Mouse (Mus musculus): Measurements from ENCODE around the gene Six3. TPM values are rescaled to one million over a fixed set of nuclear protein-coding genes. Genes with fewer than 3 reads are reported as not detected.

The Six3 gene
- polyA plus RNA-seq, 1 experiment from 2014 or later, result 0.06 TPM

DNA sequence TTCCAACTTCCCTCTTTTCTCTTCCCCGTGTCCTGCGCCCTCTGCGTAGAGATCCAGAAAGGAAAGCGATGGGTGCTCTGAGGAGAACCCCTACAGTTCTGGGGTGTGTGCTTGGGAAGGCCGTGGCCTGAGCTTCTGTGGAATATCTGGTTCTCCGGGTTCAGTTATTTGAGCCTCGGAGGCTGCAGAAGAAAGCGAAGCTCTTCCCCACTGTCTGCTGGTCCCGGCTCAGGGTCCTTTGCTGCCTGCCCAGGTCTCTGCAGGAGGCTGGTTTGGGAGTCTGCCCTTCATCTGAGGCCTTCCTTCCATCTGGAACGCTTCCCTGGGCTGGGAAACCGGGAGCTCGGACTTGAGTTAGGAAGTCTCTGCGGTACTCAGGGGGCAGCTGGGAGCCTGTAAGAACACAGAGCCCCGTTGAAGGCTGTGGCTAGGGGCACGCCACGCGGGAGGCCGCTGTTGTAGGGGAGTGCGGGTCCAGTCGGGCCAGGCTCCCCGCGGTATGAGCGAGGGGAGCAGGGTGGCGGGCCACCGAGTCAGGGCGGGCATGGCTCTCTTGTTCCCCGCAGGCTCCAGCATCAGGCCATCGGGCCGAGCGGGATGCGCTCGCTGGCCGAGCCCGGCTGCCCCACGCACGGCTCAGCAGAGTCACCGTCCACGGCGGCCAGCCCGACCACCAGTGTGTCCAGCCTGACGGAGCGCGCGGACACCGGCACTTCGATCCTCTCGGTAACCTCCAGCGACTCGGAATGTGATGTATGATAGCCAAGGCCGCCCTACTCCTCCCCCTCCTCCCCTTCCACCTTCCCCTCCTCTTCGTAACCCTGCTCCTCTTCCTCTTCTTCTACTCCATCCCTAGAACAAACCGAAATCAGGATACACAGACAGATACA, 10.0 kb downstream of the Six3 start:
- H3K4me3 ChIP-seq, result peak overlapping the region; percentile 36

DNA sequence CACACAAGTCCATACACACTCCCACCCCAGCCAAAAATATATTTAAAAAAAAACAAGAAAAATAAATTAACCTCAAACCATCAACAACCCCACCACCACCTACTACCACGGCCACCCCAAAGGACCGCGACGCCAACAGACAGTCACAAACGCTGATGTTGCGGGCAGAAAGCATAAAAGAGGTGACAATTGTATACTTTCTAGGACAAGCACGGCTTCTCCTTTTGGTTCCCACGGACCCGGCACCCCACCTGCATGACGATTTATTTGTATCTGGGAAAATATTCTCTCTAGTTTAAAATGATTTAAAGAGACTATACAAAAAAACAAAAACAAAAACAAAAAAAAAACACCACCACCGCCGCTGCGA, 10.6 kb downstream of the Six3 start:
- no peaks in the 10 kb centered on the region for H3K36me3 ChIP-seq
- no peak for DNase-seq (ENCODE audit: low spot score)
- peaks cover 25% of the 10 kb centered on the region for H3K4me1 ChIP-seq
- WGBS, result under 1% methylated on average over 13 of the region's 13 CpGs
- no peak overlapping the region for H3K4me3 ChIP-seq
- peaks cover 98% of the 10 kb centered on the region for H3K27me3 ChIP-seq (ENCODE audit: insufficient read depth, poor library complexity, severe bottlenecking)
- H3K27ac ChIP-seq, result no peak overlapping the region
- no peaks in the 10 kb centered on the region for H3K9me3 ChIP-seq

More for the DNA sequence above, 10.0 kb downstream of the Six3 start:
- Histone ChIP-seq H3K4me1 (peaks cover 27% of the 10 kb centered on the region), H3K27ac (no peak overlapping the region), H3K27me3 (ENCODE audit: insufficient read depth, poor library complexity, severe bottlenecking) (peaks cover 98% of the 10 kb centered on the region), H3K36me3 (no peaks in the 10 kb centered on the region), H3K9me3 (no peaks in the 10 kb centered on the region)
- WGBS, result 1% methylated on average over 52 of the region's 52 CpGs
- no peak for DNase-seq (ENCODE audit: low spot score)

DNA sequence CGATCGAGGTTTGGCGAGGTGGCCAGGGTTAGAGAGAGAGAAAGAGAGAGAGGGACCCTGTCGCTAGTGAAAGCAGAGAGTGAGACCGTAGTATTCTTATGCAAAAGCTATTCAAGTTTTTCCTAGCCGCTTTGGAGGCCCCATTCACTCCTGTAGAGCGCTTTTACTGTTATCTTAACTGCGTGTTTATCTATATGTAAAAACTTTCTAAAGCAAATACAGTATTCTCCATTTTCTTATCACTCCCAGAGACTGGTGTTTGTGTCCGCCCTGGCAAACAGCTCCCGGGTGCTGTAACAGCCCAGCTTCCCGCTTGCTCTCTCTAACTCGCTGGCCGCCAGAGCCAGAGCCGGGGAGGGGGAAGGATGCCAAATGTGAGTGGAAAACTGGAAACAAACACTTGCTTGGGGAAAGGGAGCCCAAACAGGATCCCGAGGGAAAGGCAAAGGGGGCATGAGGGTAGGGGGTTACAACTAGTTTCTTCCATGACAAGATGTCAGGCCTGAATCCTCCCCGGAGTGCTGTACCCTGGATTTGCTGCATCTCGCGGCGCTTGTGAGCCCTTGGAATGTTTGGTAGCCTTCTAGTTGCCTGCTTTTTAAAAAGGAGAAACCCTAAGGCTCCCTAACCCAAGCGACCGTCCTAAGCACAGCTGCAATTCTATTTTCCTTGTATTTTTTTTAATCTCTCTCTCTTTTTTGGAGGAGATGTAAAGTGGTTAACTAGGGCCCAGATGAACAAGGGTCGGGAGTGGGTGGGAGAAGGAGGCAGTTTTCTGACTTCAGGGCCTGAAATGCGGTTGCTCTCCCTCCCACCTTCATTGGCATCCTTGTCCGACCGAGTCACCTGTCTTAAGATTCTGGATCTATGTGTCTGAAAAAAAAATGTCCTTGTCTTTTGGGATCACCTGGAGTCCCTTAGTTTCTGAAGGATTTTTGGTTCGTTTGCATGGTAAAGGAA, 11.9 kb downstream of the Six3 start:
- under 1% methylated on average over 26 of the region's 26 CpGs for WGBS
- DNase-seq (ENCODE audit: low spot score), result no peak
- H3K27ac ChIP-seq, result no peak overlapping the region

DNA sequence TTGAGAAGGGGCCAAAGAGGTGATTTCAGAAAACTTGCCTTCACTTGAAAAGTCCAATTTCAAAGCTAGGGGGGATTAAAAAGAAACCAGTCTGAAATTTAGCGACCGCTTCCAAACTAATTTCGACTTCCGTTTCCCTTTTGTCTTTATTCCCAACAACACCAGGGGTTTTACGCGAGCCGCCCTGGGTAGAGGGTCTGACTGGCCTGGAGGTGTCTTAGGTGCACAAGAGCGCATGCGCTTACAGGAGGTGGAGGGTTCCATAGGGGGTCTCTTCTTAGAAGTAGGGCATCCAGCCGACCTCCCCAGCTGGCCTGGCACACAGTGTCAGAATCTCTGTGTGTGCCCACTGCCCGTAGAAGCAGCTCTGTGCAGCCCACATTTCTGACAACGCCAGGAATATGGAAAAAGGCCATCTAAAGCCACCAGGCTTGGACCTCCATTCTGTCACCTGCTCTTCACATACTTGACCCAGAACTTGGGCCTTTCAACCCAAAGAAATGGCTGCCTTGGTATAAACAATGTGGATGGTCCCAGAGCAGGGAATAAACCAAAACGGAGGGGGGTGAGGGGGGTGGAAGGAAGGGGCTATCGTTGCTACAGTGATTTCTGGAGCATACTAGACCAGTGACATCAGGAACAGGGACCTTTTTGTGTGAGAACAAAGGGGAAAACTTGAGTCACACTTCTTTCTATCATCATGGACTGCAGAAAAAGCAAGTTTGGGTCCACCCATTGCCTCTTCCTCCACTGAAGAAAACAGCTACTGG, 12.9 kb downstream of the Six3 start:
- H3K9me3 ChIP-seq, result no peaks in the 10 kb centered on the region
- DNase-seq (ENCODE audit: low spot score), result no peak
- WGBS, result 3% methylated on average over 14 of the region's 14 CpGs
- peaks cover 98% of the 10 kb centered on the region for H3K27me3 ChIP-seq (ENCODE audit: insufficient read depth, poor library complexity, severe bottlenecking)
- no peak overlapping the region for H3K4me3 ChIP-seq
- H3K4me1 ChIP-seq, result peaks cover 16% of the 10 kb centered on the region
- H3K36me3 ChIP-seq, result no peaks in the 10 kb centered on the region
- H3K27ac ChIP-seq, result no peak overlapping the region

More for the DNA sequence above, 11.9 kb downstream of the Six3 start:
- Histone ChIP-seq H3K4me3 (no peak overlapping the region), H3K36me3 (no peaks in the 10 kb centered on the region), H3K9me3 (no peaks in the 10 kb centered on the region), H3K4me1 (peaks cover 25% of the 10 kb centered on the region), H3K27me3 (ENCODE audit: insufficient read depth, poor library complexity, severe bottlenecking) (peaks cover 98% of the 10 kb centered on the region)

DNA sequence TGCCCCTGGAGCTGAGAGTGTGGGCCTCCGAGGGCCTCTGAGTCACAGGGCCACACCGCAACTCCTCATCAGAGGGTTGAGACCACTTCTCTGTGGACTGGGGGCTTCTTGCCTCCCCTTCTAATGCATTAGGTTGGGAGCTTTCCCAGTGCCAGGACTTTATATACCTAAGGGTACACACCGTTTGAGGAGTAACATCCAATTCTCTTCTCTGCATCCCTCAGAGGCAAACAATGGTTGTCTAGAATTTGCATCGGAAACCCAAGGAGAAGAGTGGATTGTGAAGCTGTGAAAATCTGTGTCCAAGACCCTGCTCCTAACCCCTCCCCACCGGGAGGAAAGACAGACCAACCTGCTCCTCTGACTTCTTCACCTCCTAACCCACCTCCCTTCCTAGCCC, 14.3 kb downstream of the Six3 start:
- no peak overlapping the region for H3K27ac ChIP-seq
- no peak for DNase-seq (ENCODE audit: low spot score)
- H3K4me3 ChIP-seq, result no peak overlapping the region
- peaks cover 6% of the 10 kb centered on the region for H3K4me1 ChIP-seq
- no peaks in the 10 kb centered on the region for H3K9me3 ChIP-seq
- no peaks in the 10 kb centered on the region for H3K36me3 ChIP-seq
- peaks cover 98% of the 10 kb centered on the region for H3K27me3 ChIP-seq (ENCODE audit: insufficient read depth, poor library complexity, severe bottlenecking)
- 39% methylated on average over 5 of the region's 5 CpGs for WGBS

DNA sequence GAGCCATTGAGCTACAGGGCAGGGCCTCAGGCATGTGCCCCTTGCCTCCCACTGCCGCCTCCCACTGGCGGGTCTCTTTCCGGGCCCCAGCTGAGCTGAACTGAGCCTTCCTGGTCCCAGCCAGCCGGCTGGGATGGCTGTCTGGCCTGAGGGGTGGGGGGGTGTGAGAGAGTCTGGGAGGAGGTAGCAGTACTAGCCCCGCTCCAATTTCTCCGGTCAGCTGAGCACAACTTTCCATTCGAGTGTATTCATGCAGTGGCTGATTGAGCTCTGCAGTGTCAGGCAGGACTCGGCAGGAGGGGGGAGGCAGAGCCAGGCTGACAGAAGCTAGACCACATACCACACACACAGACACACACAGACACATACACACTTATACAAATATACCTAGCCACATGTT, 15.4 kb downstream of the Six3 start:
- peaks cover 96% of the 10 kb centered on the region for H3K27me3 ChIP-seq (ENCODE audit: insufficient read depth, poor library complexity, severe bottlenecking)
- no peak overlapping the region for H3K4me3 ChIP-seq
- no peak overlapping the region for H3K27ac ChIP-seq
- DNase-seq (ENCODE audit: low spot score), result no peak
- H3K36me3 ChIP-seq, result no peaks in the 10 kb centered on the region
- no peaks in the 10 kb centered on the region for H3K4me1 ChIP-seq
- WGBS, result 14% methylated on average over 8 of the region's 8 CpGs
- H3K9me3 ChIP-seq, result no peaks in the 10 kb centered on the region

DNA sequence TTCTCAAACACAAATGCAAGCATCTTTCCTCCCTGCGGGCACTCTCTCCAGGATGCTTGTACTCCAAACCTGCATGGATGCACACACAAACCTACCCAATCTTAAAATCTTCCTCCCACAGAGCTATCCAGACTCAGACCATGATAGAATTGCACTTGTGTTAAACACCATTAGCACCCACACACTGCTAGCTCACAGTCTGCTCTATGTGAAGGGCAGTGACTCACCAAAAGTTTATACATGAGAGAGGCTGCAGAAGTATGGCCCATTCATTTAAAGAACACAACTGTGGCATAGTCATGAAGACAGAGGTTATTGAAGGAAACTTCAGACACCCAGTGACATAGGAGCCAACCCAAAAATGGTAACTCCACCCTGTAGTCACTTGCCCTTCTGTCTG, 16.0 kb downstream of the Six3 start:
- DNase-seq (ENCODE audit: low spot score), result no peak
- Histone ChIP-seq H3K36me3 (no peaks in the 10 kb centered on the region), H3K4me1 (no peaks in the 10 kb centered on the region), H3K4me3 (no peak overlapping the region), H3K9me3 (no peaks in the 10 kb centered on the region), H3K27ac (no peak overlapping the region), H3K27me3 (ENCODE audit: insufficient read depth, poor library complexity, severe bottlenecking) (peaks cover 98% of the 10 kb centered on the region)
- 86% methylated on average over 1 of the region's 1 CpGs for WGBS

DNA sequence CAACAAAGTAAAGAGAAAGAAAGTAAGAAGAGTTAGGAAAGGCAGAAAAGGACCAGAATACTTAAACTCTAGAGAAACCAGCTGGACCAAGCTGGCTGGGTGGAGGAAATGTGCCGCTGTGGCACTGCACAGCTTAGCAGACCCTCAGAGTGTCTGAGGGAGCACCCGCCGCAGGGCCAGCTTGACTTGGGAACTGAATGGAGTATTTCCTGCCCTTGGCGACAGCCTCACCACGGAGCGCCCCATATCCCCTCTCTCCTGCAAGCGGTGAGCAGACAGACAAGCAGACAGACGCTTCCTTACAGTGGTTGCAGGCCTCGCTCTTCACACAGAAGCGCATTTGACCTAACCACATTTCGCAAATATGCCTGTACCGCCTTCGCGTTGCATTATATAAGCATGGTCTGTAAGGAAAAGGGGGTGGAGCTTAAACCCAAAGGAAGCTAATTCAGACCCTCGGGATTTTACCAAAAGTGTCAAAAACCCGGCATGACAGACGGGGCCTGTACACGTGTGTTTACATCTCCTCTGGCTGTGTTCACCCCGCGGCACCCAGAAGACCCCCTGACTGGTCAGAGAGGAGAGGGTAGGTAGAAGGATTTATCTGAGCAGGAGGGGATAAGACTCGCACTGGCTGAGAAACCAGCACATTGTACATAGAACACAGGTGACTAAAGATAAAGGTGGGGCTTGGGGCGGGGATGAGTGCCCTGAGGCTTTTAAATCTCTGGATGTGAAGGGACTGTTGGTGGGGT, 17.1 kb downstream of the Six3 start:
- no peak overlapping the region for H3K27ac ChIP-seq
- 35% methylated on average over 22 of the region's 22 CpGs for WGBS
- H3K4me1 ChIP-seq, result no peaks in the 10 kb centered on the region
- H3K4me3 ChIP-seq, result no peak overlapping the region
- H3K27me3 ChIP-seq (ENCODE audit: insufficient read depth, poor library complexity, severe bottlenecking), result peaks cover 94% of the 10 kb centered on the region
- no peaks in the 10 kb centered on the region for H3K9me3 ChIP-seq
- no peak for DNase-seq (ENCODE audit: low spot score)
- H3K36me3 ChIP-seq, result no peaks in the 10 kb centered on the region

DNA sequence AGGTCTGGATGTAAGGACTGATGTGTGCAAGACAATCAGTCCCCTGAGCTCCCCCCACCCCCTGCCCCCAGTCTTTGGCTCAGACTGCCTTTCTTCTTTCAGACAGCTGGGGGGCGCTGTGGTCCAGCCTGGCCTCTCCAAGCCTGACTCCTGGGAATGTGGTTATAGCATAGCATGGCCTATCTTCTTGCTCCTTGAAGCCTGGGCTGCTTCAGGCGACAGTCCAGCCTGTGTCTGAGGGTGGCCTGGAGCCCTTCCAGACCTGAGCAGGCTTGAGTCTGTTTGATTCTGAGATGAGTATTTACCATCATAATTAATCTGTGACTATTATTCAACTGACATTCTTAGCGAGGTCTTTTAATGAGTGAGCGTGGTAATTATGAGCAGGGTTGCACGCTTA, 17.7 kb downstream of the Six3 start:
- H3K9me3 ChIP-seq, result no peaks in the 10 kb centered on the region
- no peak for DNase-seq (ENCODE audit: low spot score)
- no peak overlapping the region for H3K4me3 ChIP-seq
- no peaks in the 10 kb centered on the region for H3K36me3 ChIP-seq
- WGBS, result 59% methylated on average over 5 of the region's 5 CpGs
- H3K27me3 ChIP-seq (ENCODE audit: insufficient read depth, poor library complexity, severe bottlenecking), result peaks cover 87% of the 10 kb centered on the region
- no peak overlapping the region for H3K27ac ChIP-seq
- H3K4me1 ChIP-seq, result no peaks in the 10 kb centered on the region

DNA sequence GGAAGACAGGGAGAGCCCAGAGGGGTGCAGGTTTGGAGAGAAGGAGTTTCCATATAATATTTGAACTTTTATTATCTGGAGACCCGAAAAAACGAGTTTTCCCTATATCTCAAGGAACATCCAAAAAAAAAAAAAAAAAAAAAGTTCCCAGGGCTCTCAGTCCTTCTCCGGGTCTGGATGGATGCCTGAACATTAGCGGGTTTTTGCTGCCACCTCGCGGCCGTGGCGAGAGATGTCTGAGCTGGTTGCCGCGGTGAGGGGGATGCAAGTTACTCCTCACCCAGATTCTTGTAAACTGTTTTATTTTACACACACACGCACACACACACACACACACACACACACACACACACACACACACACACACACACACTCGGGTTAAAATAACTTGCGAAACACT, 20.2 kb downstream of the Six3 start:
- DNase-seq (ENCODE audit: low spot score), result no peak
- Histone ChIP-seq H3K27ac (no peak overlapping the region), H3K4me3 (no peak overlapping the region), H3K9me3 (no peaks in the 10 kb centered on the region), H3K27me3 (ENCODE audit: insufficient read depth, poor library complexity, severe bottlenecking) (peaks cover 80% of the 10 kb centered on the region), H3K36me3 (no peaks in the 10 kb centered on the region), H3K4me1 (no peaks in the 10 kb centered on the region)
- WGBS, result 2% methylated on average over 13 of the region's 13 CpGs

DNA sequence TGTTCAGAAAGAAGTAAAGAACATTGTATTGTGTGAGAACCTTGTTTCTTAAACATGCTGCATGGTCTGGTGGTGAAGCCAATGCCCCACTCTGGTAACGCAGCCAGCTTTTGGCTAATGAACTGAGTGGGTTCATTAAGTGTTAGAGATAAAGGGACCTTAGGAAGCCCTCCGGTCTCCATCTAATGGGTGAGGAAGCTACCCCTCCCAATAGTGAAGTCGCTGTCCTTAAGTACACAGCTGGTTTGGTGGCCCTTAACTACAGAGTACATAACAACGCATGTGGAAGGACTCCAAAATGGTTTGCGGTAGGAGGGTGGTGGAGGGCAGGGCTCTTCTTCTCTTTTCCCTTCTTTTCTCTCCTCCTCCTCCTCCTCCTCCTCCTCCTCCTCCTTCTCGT, 24.5 kb downstream of the Six3 start:
- 56% methylated on average over 5 of the region's 6 CpGs for WGBS

DNA sequence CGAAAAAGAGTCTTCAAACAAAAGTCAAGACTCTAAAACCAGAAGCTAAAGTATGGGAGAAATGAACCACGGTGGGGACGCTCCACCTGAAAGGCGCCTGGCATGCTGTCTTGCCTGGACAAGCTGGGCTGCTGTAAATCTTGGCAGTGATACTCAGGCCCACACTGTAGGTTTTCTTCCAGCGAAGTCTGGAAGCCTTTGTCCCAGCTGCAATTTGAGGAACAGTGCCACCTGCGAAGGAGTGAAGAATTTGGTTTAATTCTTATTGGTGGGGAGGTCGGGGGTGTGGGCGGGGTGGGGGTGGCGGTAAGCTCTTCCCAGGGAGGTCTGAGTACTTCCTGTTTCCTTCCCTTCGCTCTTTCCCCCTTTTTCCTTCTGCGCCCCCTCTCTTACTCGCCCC, 31.9 kb downstream of the Six3 start:
- Histone ChIP-seq H3K27me3 (ENCODE audit: insufficient read depth, poor library complexity, severe bottlenecking) (peaks cover 91% of the 10 kb centered on the region), H3K4me3 (peak overlapping the region; percentile 57)
- 12% methylated on average over 10 of the region's 12 CpGs for WGBS

More for the DNA sequence above, 24.5 kb downstream of the Six3 start:
- Histone ChIP-seq H3K4me1 (no peaks in the 10 kb centered on the region), H3K36me3 (no peaks in the 10 kb centered on the region), H3K4me3 (no peak overlapping the region), H3K9me3 (no peaks in the 10 kb centered on the region), H3K27ac (no peak overlapping the region), H3K27me3 (ENCODE audit: insufficient read depth, poor library complexity, severe bottlenecking) (peaks cover 80% of the 10 kb centered on the region)
- DNase-seq (ENCODE audit: low spot score), result no peak

More for the DNA sequence above, 31.9 kb downstream of the Six3 start:
- H3K36me3 ChIP-seq, result no peaks in the 10 kb centered on the region
- DNase-seq (ENCODE audit: low spot score), result no peak
- H3K27ac ChIP-seq, result no peak overlapping the region
- peaks cover 14% of the 10 kb centered on the region; the same call in 1 of the 2 replicates for H3K4me1 ChIP-seq
- H3K9me3 ChIP-seq, result no peaks in the 10 kb centered on the region
